Mouse (Mus musculus) kidney, postnatal 10 days (tissue): Measurements from ENCODE around the gene Dctn3.
"Not testable (repeated sequence)": the region's sequence is repeated elsewhere in the genome, so short reads cannot be mapped to it uniquely, and the experiment has no call there.

Experiments
- DNase-seq: peaks from one replicate; pipeline ENCODE4 v3.0.0; 2021; ENCODE audit warnings: mixed read lengths

The Dctn3 gene

GRCm38 (mm10) chr4:41696930-41697841, 25.8 kb downstream of the Dctn3 start, which contains the start of gene Cntfr:
Gene Cntfr, minus strand, starts transcription at chr4:41697089.
- DNase-seq, result peak; percentile 91

GRCm38 (mm10) chr4:41696452-41696851, 26.5 kb downstream of the Dctn3 start:
- DNase-seq, result not testable (repeated sequence)

GRCm38 (mm10) chr4:41695800-41696199, 27.2 kb downstream of the Dctn3 start:
- not testable (repeated sequence) for DNase-seq

GRCm38 (mm10) chr4:41693511-41693910, 29.5 kb downstream of the Dctn3 start:
- not testable (repeated sequence) for DNase-seq

- not testable (repeated sequence) for DNase-seq
Measured at GRCm38 (mm10) chr4:41690014-41690413, 33.0 kb downstream of the Dctn3 start.

- not testable (repeated sequence) for DNase-seq
Measured at GRCm38 (mm10) chr4:41688562-41688961, 34.4 kb downstream of the Dctn3 start.

- not testable (repeated sequence) for DNase-seq
Measured at GRCm38 (mm10) chr4:41685882-41686492, 37.0 kb downstream of the Dctn3 start.

GRCm38 (mm10) chr4:41684931-41685453, 38.0 kb downstream of the Dctn3 start:
- peak; percentile 6 for DNase-seq

- DNase-seq, result peak; percentile 19
Measured at GRCm38 (mm10) chr4:41684131-41684930, 38.6 kb downstream of the Dctn3 start.

- DNase-seq, result peak; percentile 57
Measured at GRCm38 (mm10) chr4:41683303-41683702, 39.7 kb downstream of the Dctn3 start.

- peak; percentile 15 for DNase-seq
Measured at GRCm38 (mm10) chr4:41682789-41683188, 40.2 kb downstream of the Dctn3 start.

- DNase-seq, result no peak
Measured at GRCm38 (mm10) chr4:41681947-41682346, 41.0 kb downstream of the Dctn3 start.

- DNase-seq, result no peak
Measured at GRCm38 (mm10) chr4:41681176-41681575, 41.8 kb downstream of the Dctn3 start.

GRCm38 (mm10) chr4:41679291-41679690, 43.7 kb downstream of the Dctn3 start:
- DNase-seq, result peak; percentile 36

- peak; percentile 7 for DNase-seq
Measured at GRCm38 (mm10) chr4:41678863-41679262, 44.1 kb downstream of the Dctn3 start.

- peak; percentile 85 for DNase-seq
Measured at GRCm38 (mm10) chr4:41677006-41677629, 45.9 kb downstream of the Dctn3 start.

GRCm38 (mm10) chr4:41676248-41677005, 46.5 kb downstream of the Dctn3 start:
- DNase-seq, result peak; percentile 31

- peak; percentile 6 for DNase-seq
Measured at GRCm38 (mm10) chr4:41673186-41673585, 49.8 kb downstream of the Dctn3 start.

GRCm38 (mm10) chr4:41672522-41672963, 50.4 kb downstream of the Dctn3 start:
- peak; percentile 35 for DNase-seq

GRCm38 (mm10) chr4:41671963-41672480, 50.9 kb downstream of the Dctn3 start:
- peak; percentile 9 for DNase-seq

GRCm38 (mm10) chr4:41671500-41671899, 51.5 kb downstream of the Dctn3 start:
- peak; percentile 5 for DNase-seq
